In the genomic region with DNA sequence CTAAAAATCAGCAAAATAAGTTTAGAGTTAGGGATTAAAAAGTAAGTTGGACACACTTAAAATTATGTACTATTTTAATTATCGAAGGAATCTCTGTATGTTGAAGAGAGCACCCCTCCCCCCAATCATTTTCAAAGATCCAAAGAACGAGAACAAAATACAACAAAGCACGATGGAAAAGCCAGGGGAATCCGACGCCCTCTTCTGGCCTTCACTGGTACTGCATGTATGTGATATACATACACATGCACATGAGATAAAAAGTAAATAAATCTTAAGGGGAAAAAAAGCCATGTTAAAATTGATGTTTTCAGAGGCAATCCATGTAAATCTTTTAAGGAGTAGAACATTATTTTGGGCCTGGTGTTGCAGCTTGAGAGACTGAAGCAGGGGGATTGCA, we compare ENCODE assay signal across 14 mouse cellular contexts.
A peak's percentile ranks its signal among the peaks of the same experiment; 100 is the strongest.
DNase-seq lines count a peak whose midpoint lies in the region; ATAC-seq and TF ChIP-seq lines count a peak whose summit lies in the region.
"Had no signal": no experiment of that assay in that cellular context is flagged by ENCODE, and none has a peak within 500 bp of the region (broad histone marks: within the 10 kb centered on the region; RNA-seq: fewer than 3 reads in every experiment).

No protein-coding gene starts in this region.

- no peak for TF ChIP-seq EP300 in MEL (IDR thresholded peaks at IDR 0.05; ENCODE audit: low read depth in 1 of 2, low read length in 2 of 2)

- 42% methylated on average over 5 of the region's 5 CpGs for WGBS in intestine, postnatal 0 days
- 41% methylated on average over 5 of the region's 5 CpGs for WGBS in intestine, embryonic 16.5 days

- H3K9me3 ChIP-seq in intestine, postnatal 0 days (ENCODE audit: control insufficient read depth): no peaks in the 10 kb centered on the region
- no peaks in the 10 kb centered on the region for H3K9me3 ChIP-seq in intestine, embryonic 16.5 days (ENCODE audit: control insufficient read depth, low read length)
- no peaks in the 10 kb centered on the region for H3K9me3 ChIP-seq in MEL (replicated peaks; ENCODE audit: insufficient read depth, low read length)
- H3K9me3 ChIP-seq: embryonic facial prominence, embryonic 12.5 days; kidney, embryonic 15.5 days; liver, embryonic 15.5 days had no signal

- no peak overlapping the region for H3K9ac ChIP-seq in intestine, postnatal 0 days (ENCODE audit: low read depth, low read length)
- H3K9ac ChIP-seq in intestine, embryonic 16.5 days (ENCODE audit: low read depth, low read length): no peak overlapping the region
- no peak overlapping the region for H3K9ac ChIP-seq in MEL (ENCODE audit: control insufficient read depth, low read depth, low read length, poor library complexity, severe bottlenecking)
- H3K9ac ChIP-seq: embryonic facial prominence, embryonic 12.5 days; kidney, embryonic 15.5 days; liver, embryonic 15.5 days had no signal

- no peak for TF ChIP-seq POLR2A in MEL (IDR thresholded peaks at IDR 0.05; ENCODE audit: control insufficient read depth in 1 of 2, insufficient read depth in 1 of 2, low read depth in 1 of 2, low read length in 2 of 2, poor library complexity in 1 of 2)

- no peak for ATAC-seq in intestine, postnatal 0 days
- ATAC-seq in intestine, embryonic 16.5 days: no peak
- ATAC-seq: forebrain, embryonic 14.5 days had no signal

- TF ChIP-seq CTCF in intestine, postnatal 0 days (IDR thresholded peaks at IDR 0.05; ENCODE audit: low read depth): peak; percentile 47
- TF ChIP-seq CTCF in MEL (IDR thresholded peaks at IDR 0.05 in 2 of 3, conservative IDR thresholded peaks at IDR 0.05 in 1 of 3; ENCODE audit: control insufficient read depth in 1 of 3, insufficient read depth in 1 of 3, low read depth in 2 of 3, low read length in 3 of 3, poor library complexity in 1 of 3, severe bottlenecking in 1 of 3): peak in 2 of 3 experiments; percentile 9 to 18; a peak in 2 of 6 replicates

- no peaks in the 10 kb centered on the region for H3K27me3 ChIP-seq in intestine, postnatal 0 days (replicated peaks; ENCODE audit: control insufficient read depth, insufficient read depth, low read length)
- H3K27me3 ChIP-seq in intestine, embryonic 16.5 days (replicated peaks; ENCODE audit: control insufficient read depth, insufficient read depth, low read length): no peaks in the 10 kb centered on the region
- H3K27me3 ChIP-seq in MEL (ENCODE audit: control insufficient read depth in 1 of 2, insufficient read depth in 2 of 2, low read length in 2 of 2): no peaks in the 10 kb centered on the region
- H3K27me3 ChIP-seq: embryonic facial prominence, embryonic 12.5 days; kidney, embryonic 15.5 days; liver, embryonic 15.5 days had no signal

- H3K4me3 ChIP-seq in intestine, postnatal 0 days (ENCODE audit: low read depth, low read length): no peak overlapping the region
- H3K4me3 ChIP-seq in intestine, embryonic 16.5 days (ENCODE audit: low read length): no peak overlapping the region
- H3K4me3 ChIP-seq in MEL (ENCODE audit: control insufficient read depth in 1 of 2, insufficient read depth in 1 of 2, low read depth in 2 of 2, low read length in 2 of 2): no peak overlapping the region
- H3K4me3 ChIP-seq: embryonic facial prominence, embryonic 12.5 days; kidney, embryonic 15.5 days; liver, embryonic 15.5 days had no signal

- H3K4me1 ChIP-seq in intestine, postnatal 0 days (replicated peaks; ENCODE audit: control insufficient read depth, insufficient read depth, low read length): no peaks in the 10 kb centered on the region
- H3K4me1 ChIP-seq in intestine, embryonic 16.5 days (ENCODE audit: control insufficient read depth, insufficient read depth, low read length): no peaks in the 10 kb centered on the region
- no peaks in the 10 kb centered on the region for H3K4me1 ChIP-seq in MEL (ENCODE audit: control insufficient read depth in 1 of 2, insufficient read depth in 2 of 2, low read length in 2 of 2)
- H3K4me1 ChIP-seq: liver, embryonic 15.5 days had no signal

- no peaks in the 10 kb centered on the region for H3K36me3 ChIP-seq in intestine, postnatal 0 days (ENCODE audit: control insufficient read depth, insufficient read depth)
- no peaks in the 10 kb centered on the region for H3K36me3 ChIP-seq in intestine, embryonic 16.5 days (ENCODE audit: control insufficient read depth, insufficient read depth, low read length)
- no peaks in the 10 kb centered on the region for H3K36me3 ChIP-seq in MEL (ENCODE audit: control insufficient read depth in 1 of 2, insufficient read depth in 2 of 2, low read length in 2 of 2)
- H3K36me3 ChIP-seq: embryonic facial prominence, embryonic 12.5 days; G1E; kidney, embryonic 15.5 days; liver, embryonic 15.5 days had no signal

- no peak overlapping the region for H3K27ac ChIP-seq in intestine, postnatal 0 days (ENCODE audit: low read depth, low read length)
- H3K27ac ChIP-seq in intestine, embryonic 16.5 days (ENCODE audit: low read length): no peak overlapping the region
- no peak overlapping the region for H3K27ac ChIP-seq in MEL (ENCODE audit: control insufficient read depth, low read depth, low read length)
- H3K27ac ChIP-seq: embryonic facial prominence, embryonic 12.5 days; liver, embryonic 15.5 days had no signal

- DNase-seq in lung, postnatal 14 days: peak; percentile 21
- no peak for DNase-seq in lung, postnatal 25 days (ENCODE audit: low spot score)
- DNase-seq in MEL (ENCODE audit: low read depth, low spot score): no peak
- peak; percentile 26 for DNase-seq in embryo, embryonic 10 days (ENCODE audit: low spot score)
- DNase-seq in spleen, adult 12 weeks (ENCODE audit: low spot score): no peak
- DNase-seq: adrenal gland, postnatal 14 days; gastrocnemius, postnatal 36 days had no signal

- no peaks in the 10 kb centered on the region for H3K79me2 ChIP-seq in MEL (ENCODE audit: control insufficient read depth, insufficient read depth, low read length, poor library complexity)

- TF ChIP-seq RAD21 in MEL (IDR thresholded peaks at IDR 0.05; ENCODE audit: low read depth, low read length): no peak

- no peak overlapping the region for H3K4me2 ChIP-seq in intestine, postnatal 0 days (replicated peaks; ENCODE audit: low read depth)
- H3K4me2 ChIP-seq in intestine, embryonic 16.5 days (ENCODE audit: low read depth, low read length): no peak overlapping the region
- H3K4me2 ChIP-seq: embryonic facial prominence, embryonic 12.5 days; kidney, embryonic 15.5 days; liver, embryonic 15.5 days had no signal

TF ChIP-seq in MEL, 35 proteins besides CTCF, POLR2A, EP300 and RAD21:
- TF ChIP-seq SMC3 (IDR thresholded peaks at IDR 0.05; ENCODE audit: low read depth, low read length) (no peak), HCFC1 (IDR thresholded peaks at IDR 0.05; ENCODE audit: low read depth, low read length) (no peak), UBTF (IDR thresholded peaks at IDR 0.05; ENCODE audit: borderline replicate concordance, insufficient read depth, low read depth, low read length) (no peak), RCOR1 (IDR thresholded peaks at IDR 0.05; ENCODE audit: low read depth, low read length) (no peak), KAT2A (conservative IDR thresholded peaks at IDR 0.05; ENCODE audit: low read depth, low read length) (no peak), MAFK (IDR thresholded peaks at IDR 0.05; ENCODE audit: borderline replicate concordance, low read depth, low read length) (no peak), ZNF384 (IDR thresholded peaks at IDR 0.05; ENCODE audit: low read depth, low read length) (no peak), ZKSCAN1 (IDR thresholded peaks at IDR 0.05; ENCODE audit: low read depth, low read length) (no peak), TBP (IDR thresholded peaks at IDR 0.05; ENCODE audit: low read depth, low read length) (no peak), POLR2AphosphoS2 (IDR thresholded peaks at IDR 0.05; ENCODE audit: low read length) (no peak), ZMIZ1 (IDR thresholded peaks at IDR 0.05; ENCODE audit: low read depth, low read length) (no peak)

Comparison
In these comparisons a context has a peak if more than half of its experiments do, and no peak if none do; other contexts are left out.
1. DNase-seq: peak in lung, postnatal 14 days (single experiment) and embryo, embryonic 10 days (single experiment); none in lung, postnatal 25 days (single experiment), MEL (single experiment) and spleen, adult 12 weeks (single experiment).